Mouse (Mus musculus) T-helper 2 cell (primary cell): ENCODE data around the gene Cit.

Experiments used
- in situ Hi-C: fragments of 300-600 bp; cut with MboI, MseI; formaldehyde crosslinking; loops from one replicate; pipeline ENCODE4 v1.15.1; 2025; ENCODE audit warnings: high pct_unique_total_duplicates

The Cit gene

GRCm38 (mm10) chr5:116009091-116009851 lies 164.2 kb downstream of the Cit start:
- in situ Hi-C loops: no loop called here

DNA sequence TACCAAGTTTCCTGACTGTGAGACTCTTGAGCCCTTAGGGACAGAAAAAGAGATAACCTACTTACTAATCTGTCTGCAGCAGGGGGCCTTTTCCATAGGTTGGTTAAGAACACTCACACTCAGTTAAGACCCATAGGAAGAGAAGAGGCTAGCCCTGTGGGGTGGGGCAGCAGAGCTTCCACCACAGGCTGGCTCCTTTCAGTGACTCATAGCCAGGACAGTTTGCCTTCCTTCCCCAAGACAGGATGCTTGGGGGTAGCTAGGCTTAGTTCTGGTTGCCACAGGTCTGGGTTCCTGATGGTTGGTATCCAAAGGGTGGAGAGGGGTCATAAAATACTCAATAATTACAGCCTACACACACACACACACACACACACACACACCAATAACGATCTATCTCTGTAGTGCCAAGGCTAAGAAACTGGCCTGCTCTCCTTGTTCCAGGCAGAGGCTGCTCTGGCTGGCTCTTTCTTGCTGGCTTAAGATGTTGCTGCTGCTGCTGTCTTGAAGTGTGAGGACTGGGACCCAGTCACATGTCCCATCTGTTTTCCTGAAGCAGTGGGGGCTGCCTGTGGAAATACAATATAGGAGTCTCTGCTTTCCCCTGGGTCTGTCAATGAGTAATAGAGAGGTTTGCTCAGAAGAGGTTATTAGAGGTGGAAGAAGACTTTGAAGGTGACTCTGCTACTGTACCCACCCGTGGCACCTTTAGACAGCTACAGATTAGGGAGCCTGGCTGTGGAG lies 165.0 kb downstream of the Cit start:
- in situ Hi-C loops: loop anchor here (5.0 kb wide), 1 partner anchor 1342 kb away; no protein-coding TSS in a partner anchor

- in situ Hi-C loops: loop anchor here (5.0 kb wide), 1 partner anchor 1341 kb away; no protein-coding TSS in a partner anchor
Observed at GRCm38 (mm10) chr5:116011700-116012099, 166.6 kb downstream of the Cit start.

- in situ Hi-C loops: loop anchor here (5.0 kb wide), 1 partner anchor 1340 kb away; no protein-coding TSS in a partner anchor
Observed at GRCm38 (mm10) chr5:116012503-116012902, 167.4 kb downstream of the Cit start.

GRCm38 (mm10) chr5:116013821-116014220 lies 168.7 kb downstream of the Cit start:
- in situ Hi-C loops: loop anchor here (5.0 kb wide), 1 partner anchor 1338 kb away; no protein-coding TSS in a partner anchor

- in situ Hi-C loops: loop anchor here (5.0 kb wide), 1 partner anchor 1338 kb away; no protein-coding TSS in a partner anchor
Observed at GRCm38 (mm10) chr5:116014237-116014636, 169.2 kb downstream of the Cit start.

GRCm38 (mm10) chr5:116016542-116016941 lies 171.5 kb downstream of the Cit start:
- in situ Hi-C loops: no loop called here

DNA sequence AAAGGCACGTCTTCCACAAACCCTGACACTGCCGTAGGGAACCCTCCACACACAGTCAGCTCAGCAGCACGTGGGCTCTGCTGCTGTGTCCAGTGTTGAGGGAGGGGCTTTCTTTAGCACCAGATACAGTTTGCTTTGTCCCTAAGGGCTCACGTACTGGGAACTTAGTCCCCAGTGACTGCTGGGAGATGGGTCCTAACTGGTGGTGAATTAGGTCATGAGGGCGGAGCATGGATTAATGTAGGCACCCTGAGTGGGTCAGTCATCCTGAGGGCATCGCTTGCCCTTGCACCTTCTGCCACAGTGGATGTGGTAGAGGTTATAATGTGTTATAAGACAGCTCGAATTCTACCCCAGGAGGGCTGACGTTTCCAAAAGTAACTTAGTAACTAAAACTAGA lies 172.3 kb downstream of the Cit start:
- in situ Hi-C loops: no loop called here

- in situ Hi-C loops: no loop called here
Observed at GRCm38 (mm10) chr5:116018196-116018595, 173.1 kb downstream of the Cit start.

DNA sequence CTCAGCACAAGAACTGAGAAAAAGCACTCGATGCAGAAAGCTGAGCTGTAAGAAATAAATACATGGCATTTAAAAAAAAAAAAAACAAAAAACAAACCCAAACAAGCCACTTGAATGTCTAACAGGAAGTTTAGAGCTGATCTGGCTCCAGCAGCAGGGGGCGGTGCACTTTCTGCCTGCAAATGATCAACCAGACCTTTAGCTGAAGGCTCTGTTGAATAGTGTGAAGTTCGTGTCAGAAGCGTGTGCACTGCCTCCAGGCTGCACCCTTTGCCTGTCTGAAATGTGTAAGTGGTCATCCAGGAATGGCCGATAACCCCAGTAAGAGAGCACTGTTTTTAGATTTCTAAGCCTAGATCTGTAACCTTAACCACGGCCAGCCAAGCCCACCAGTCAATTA lies 173.7 kb downstream of the Cit start:
- in situ Hi-C loops: no loop called here

DNA sequence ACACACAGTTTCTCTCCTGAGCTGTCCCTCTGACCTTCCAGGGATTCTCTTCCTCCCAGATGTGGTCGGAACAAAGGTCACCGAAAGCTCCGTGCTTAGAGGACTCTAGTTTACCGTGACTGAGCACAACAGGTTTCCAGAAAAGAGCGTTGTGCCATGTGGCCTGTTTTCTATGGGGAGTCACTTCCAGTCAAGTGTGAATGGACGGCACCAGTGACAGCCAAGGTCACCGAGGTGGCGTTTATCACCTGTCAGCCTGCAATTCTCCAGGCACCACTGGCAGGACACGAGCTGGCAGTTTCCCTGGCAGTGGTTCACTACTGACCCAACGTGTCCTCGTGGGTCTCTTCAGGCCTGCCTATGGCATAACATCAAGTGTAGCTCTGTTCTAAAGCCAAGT lies 174.3 kb downstream of the Cit start:
- in situ Hi-C loops: no loop called here

- in situ Hi-C loops: no loop called here
Observed at GRCm38 (mm10) chr5:116021552-116021951, 176.5 kb downstream of the Cit start.

DNA sequence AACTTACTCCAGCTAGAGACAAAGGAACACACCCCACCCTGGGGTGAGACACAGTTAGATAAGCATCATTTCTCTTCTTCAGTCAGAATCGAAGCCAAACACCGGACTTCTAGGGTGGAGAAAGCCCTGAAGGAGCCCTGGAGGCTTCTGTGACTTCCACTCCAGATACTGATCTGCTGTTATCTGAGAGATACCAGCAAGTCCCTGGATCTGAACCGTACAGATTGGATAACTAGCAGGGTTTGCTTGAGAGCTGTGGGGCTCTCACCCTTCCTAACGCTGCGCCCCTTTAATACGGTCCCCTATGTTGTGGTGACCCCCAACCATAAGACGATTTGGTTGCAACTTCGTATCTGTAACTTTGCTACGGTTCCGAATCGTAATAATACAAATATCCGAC lies 177.1 kb downstream of the Cit start:
- in situ Hi-C loops: no loop called here

- in situ Hi-C loops: no loop called here
Observed at GRCm38 (mm10) chr5:116022658-116023200, 177.7 kb downstream of the Cit start.

GRCm38 (mm10) chr5:116023251-116023661 lies 178.2 kb downstream of the Cit start:
- in situ Hi-C loops: no loop called here

DNA sequence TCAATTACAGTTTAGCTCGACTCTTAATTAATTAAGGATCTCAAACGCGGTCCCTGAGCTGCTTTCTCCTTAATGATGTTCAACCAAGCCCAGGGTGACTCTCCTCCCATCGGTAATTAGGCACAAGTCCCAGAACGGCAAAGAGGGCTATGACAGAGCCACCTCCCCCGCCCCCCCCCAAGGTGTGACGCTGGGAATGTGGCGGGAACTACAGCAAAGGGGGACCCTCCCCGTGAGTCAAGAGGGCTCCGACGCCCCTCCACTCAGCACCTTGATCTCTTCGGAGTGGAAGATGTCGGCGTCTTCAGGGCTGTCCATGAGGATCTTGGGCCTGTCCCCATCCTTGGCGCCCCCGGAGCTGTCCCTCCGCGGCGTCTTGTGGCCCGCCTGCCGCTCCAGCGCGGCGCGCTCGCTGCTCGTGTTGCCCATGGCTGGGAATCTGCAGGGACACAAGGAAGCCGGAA lies 178.8 kb downstream of the Cit start:
- in situ Hi-C loops: no loop called here

- in situ Hi-C loops: no loop called here
Observed at GRCm38 (mm10) chr5:116024327-116024739, 179.3 kb downstream of the Cit start, which contains the start of gene Prkab1. Prkab1 (minus strand) TSS chr5:116024508.

DNA sequence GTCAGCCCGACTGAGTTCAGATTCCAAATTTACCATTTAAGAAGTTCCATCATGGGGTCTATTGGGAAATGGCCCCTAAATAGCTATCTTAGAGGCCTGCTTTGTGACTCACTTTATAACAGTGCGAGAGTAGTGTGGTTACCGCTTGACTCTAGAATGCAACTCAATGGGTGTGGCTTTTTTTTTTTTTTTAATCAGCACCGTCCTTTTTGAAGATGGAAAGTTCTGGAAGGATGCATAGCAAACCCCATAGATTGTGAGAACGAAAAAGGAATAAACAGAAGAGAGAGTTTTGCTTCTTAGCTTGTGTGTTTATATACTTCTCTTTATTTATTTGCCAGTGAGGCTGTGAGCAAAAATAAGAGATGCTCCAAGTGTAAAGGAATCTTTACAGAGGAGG lies 181.0 kb downstream of the Cit start:
- in situ Hi-C loops: no loop called here

DNA sequence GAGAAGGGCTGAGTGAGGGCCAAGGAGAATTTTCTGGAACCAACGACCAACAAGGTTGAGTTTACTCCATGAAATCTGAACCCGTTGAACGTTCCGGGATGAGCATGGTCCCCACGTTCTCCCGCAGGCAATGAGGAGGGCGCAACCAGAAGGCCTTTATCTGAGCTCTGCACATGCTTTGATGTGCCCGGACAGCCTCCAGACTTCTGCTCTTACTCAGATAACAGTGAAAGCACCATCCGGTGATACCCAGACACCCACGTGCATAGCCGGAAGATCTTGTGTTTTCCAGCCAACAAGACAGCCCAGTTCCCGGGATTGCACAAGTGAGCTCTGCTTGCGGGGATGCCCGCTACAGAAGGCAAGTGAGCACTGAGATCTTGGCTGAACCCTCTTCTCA lies 181.5 kb downstream of the Cit start:
- in situ Hi-C loops: no loop called here

GRCm38 (mm10) chr5:116029071-116029470 lies 184.0 kb downstream of the Cit start:
- in situ Hi-C loops: no loop called here

GRCm38 (mm10) chr5:116030566-116031189 lies 185.6 kb downstream of the Cit start:
- in situ Hi-C loops: loop anchor here (10.0 kb wide), 1 partner anchor 344 kb away; no protein-coding TSS in a partner anchor

- in situ Hi-C loops: loop anchor here (10.0 kb wide), 1 partner anchor 344 kb away; no protein-coding TSS in a partner anchor
Observed at GRCm38 (mm10) chr5:116031190-116031577, 186.1 kb downstream of the Cit start.
